Mouse (Mus musculus) liver, embryonic 14 days (tissue): ENCODE data around the gene Il20ra. TPM values are rescaled to one million over a fixed set of nuclear protein-coding genes. Genes with fewer than 3 reads are reported as not detected.

Experiments used
- polyA plus RNA-seq: library from polyadenylated mRNA; depleted of rRNA; stranded (reverse); fragments of >200 nt; gene quantifications from 2 replicates; pipeline ENCODE4 v1.2.3, GENCODE M21; 2012; rRNA removed

Il20ra gene
- 0.07 and 0.09 TPM in 2 replicates for polyA plus RNA-seq

GRCm38 (mm10) chr10:19712421-19712836 is at the start of gene Il20ra:
Il20ra (plus strand) TSS chr10:19712570.

Other genes with a start within 250 kb of the Il20ra start
- gene Ifngr1, start 120.6 kb upstream of the Il20ra start, polyA plus RNA-seq, result 16.5 and 20.9 TPM in 2 replicates
- 0.03 and 0.05 TPM in 2 replicates for gene Il22ra2, start 90.6 kb upstream of the Il20ra start, polyA plus RNA-seq
- 2.4 and 2.6 TPM in 2 replicates for gene Slc35d3, start 138.9 kb downstream of the Il20ra start, polyA plus RNA-seq
- gene Pex7, start 195.1 kb downstream of the Il20ra start, polyA plus RNA-seq, result 12.6 and 15.0 TPM in 2 replicates
- gene Map3k5, start 221.9 kb downstream of the Il20ra start, polyA plus RNA-seq, result 0.97 and 1.1 TPM in 2 replicates